Mouse (Mus musculus): ENCODE data around the gene Ndufv2. TPM values are rescaled to one million over a fixed set of nuclear protein-coding genes. Genes with fewer than 3 reads are reported as not detected.

The Ndufv2 gene
- 68.7 to 76.5 TPM (median 73.2 TPM) in 4 replicates for total RNA-seq (2023; ENCODE audit: inconsistent age)

DNA sequence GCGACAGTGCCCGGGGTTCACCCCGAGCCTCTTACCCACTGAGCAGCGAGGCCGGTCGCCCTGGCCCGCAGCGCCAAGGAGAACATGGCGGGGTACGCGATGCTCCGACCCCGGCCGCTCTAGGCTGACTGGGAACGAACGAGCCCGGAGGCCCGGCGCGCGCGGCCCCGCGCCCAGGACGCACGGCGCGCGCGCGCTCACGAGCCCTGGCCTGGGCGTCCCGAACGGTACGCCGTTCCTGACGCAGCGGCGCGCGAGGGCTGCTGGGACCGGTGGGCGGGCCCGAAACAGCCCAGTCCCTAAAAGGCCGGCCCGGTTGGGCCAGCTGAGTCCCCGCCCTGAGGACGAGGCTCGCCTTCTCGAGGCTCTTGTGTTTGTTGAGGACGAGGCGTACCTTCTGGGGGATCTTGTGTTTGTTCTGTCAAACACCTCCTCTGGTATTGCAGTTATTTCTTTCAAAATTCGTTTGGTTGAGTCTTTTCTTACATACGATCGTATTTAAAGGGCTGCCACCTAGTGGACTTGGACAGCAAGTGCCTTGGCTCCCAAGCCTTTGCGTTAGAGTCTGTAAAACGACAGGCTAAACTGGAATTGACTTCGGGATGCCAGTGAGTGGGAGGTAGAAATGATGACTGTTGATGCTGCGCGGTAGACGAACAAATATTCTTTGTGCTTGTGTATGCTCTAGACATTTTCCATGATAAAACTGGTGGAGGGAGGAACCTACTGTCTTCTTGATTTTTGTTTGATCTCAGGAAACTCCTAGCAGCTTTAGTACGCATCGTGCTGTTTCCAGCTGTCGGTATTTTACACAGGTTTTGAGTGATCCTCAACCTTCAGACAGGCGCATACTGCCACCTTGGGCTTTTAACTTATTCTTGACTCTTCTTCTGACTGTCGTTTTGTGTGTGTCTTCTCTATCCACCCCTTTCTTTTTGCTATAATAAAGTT, at the start of gene Ndufv2:
Gene Ndufv2 (minus strand): TSS at position 180 of the 951 bp plus-strand sequence.

DNA sequence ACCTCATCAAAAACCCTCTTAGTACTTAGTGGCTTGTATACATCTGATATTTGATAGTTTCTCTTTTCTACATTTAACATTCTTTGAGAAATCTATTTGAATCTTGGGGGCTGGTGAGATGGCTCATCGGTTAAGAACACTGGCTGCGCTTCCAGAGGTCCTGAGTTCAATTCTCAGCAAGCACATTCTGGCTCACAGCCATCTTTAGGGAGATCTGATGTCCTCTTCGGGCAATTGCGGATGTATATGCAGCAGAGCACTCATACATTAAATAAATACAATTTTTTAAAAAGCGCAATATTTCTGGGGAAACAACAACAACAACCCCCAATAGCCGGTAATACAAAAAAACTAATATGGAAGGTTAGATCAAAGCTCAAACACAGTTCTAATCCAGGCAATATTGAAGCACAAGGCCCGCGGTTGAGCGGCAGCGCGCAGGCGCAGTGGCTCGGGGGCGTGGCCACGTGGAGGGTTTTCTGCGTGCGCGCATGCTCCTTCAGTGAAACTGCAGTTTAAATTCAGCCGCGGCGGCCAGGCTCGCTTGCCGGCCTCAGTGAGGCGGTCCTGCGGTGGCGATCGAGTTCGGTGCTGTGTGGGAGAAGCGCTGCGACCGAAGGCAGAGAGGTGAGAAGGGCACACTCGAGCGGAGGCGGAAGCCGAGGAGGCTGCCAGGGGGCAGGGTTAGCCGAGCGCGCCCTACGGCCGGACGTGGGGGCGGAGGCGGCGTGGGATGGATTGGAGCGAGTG, 21.9 kb upstream of the Ndufv2 start, which contains the start of gene Ddx11:
Gene Ddx11 (plus strand): TSS at position 455 of the 750 bp plus-strand sequence.

DNA sequence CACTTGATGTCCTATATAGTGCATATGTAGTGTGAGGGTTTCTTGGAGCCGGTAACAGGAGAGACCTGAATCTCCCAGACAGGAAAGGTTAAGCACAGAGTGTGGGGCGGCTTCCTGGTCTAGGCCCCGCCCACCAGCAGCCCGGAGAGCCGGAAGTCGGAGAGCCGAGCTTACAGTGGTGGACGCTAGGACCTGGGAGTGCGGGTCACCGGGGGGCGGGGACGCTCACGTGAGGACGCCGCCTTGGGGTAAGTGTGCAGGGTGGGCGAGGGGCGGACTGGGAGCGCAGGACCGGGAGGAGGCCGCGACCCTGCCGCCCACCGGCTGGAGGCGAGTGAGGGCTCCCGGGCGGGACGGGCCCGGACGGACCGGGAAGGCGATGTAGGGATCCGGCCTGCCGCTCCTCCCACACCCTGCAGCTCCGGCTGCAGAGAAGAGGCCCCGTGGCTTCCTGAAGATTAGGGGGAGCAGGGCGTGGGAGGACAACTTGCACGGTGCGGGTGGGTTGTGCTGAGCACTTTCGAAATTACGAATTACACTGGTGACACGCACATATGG, 10.1 kb upstream of the Ndufv2 start, which contains the start of gene Washc1:
Gene Washc1 (plus strand): TSS at position 144 of the 558 bp plus-strand sequence.

GRCm38 (mm10) chr17:66076934-66077333, 24.4 kb downstream of the Ndufv2 start, which contains the start of gene Ankrd12:
Ankrd12 (minus strand) TSS chr17:66077089.

Other genes with a start within 250 kb of the Ndufv2 start
- gene Ralbp1, start 215.8 kb downstream of the Ndufv2 start, total RNA-seq (2023; ENCODE audit: inconsistent age) = 39.6 to 50.1 TPM (median 47.0 TPM) in 4 replicates
- gene Twsg1, start 150.3 kb downstream of the Ndufv2 start, total RNA-seq (2023; ENCODE audit: inconsistent age) = 21.7 to 31.9 TPM (median 29.1 TPM) in 4 replicates
- gene Ankrd12, start 24.5 kb downstream of the Ndufv2 start, total RNA-seq (2023; ENCODE audit: inconsistent age) = 61.5 to 68.3 TPM (median 63.4 TPM) in 4 replicates
- 38.6 to 54.1 TPM (median 47.7 TPM) in 4 replicates for gene Washc1, start 10.0 kb upstream of the Ndufv2 start, total RNA-seq (2023; ENCODE audit: inconsistent age)
- gene Ddx11, start 22.0 kb upstream of the Ndufv2 start, total RNA-seq (2023; ENCODE audit: inconsistent age) = 18.9 to 25.6 TPM (median 21.6 TPM) in 4 replicates

Data from B cell, adult (primary cell).